Mouse (Mus musculus) small intestine, adult 2 months (tissue): ENCODE results near the gene C2cd2l. TPM values are rescaled to one million over a fixed set of nuclear protein-coding genes. Genes with fewer than 3 reads are reported as not detected.
"Not testable (repeated sequence)": the region's sequence is repeated elsewhere in the genome, so short reads cannot be mapped to it uniquely, and the experiment has no call there.

Experiments
- H3K27ac ChIP-seq: fragments of 200-500 bp; 2 replicates; pipeline ENCODE4 v1.5.1; 2012; ENCODE audit warnings: low read depth, low read length, control low read depth, inconsistent platforms; ENCODE audit not compliant: insufficient read depth
- H3K27me3 ChIP-seq: fragments of 200-500 bp; 2 replicates; pipeline ENCODE4 v1.6.1; 2012; ENCODE audit warnings: mild to moderate bottlenecking, moderate library complexity, low read length, inconsistent platforms; ENCODE audit not compliant: control insufficient read depth, insufficient read depth
- H3K36me3 ChIP-seq: fragments of 200-500 bp; 2 replicates; pipeline ENCODE4 v1.6.1; 2012; ENCODE audit warnings: mild to moderate bottlenecking, low read length, control low read depth, inconsistent platforms; ENCODE audit not compliant: control insufficient read depth, insufficient read depth
- H3K4me1 ChIP-seq: fragments of 200-500 bp; 2 replicates; pipeline ENCODE4 v1.6.1; 2012; ENCODE audit warnings: low read length, inconsistent platforms, mixed read lengths; ENCODE audit not compliant: control insufficient read depth, insufficient read depth, insufficient read length
- H3K4me3 ChIP-seq: fragments of 200-500 bp; 2 replicates; pipeline ENCODE4 v1.5.1; 2012; ENCODE audit warnings: low read depth, mild to moderate bottlenecking, control low read depth, inconsistent platforms, low read length, moderate library complexity
- CTCF ChIP-seq: fragments of 200-500 bp; IDR thresholded peaks from 2 replicates; pipeline ENCODE4 v1.5.1; 2012; ENCODE audit warnings: low read depth, mild to moderate bottlenecking, control low read depth, inconsistent platforms, low read length, moderate library complexity, mixed read lengths; ENCODE audit not compliant: insufficient replicate concordance, insufficient read length; ENCODE audit errors: extremely low read depth
- POLR2A ChIP-seq: fragments of 200-500 bp; IDR thresholded peaks from 2 replicates; pipeline ENCODE4 v1.6.1; 2012; ENCODE audit warnings: low read depth, mild to moderate bottlenecking, control low read depth, inconsistent platforms, low read length, moderate library complexity
- WGBS: fragments of 180-500 bp; shearing (Covaris S2); methylation state at CpG from one replicate; pipeline ENCODE4 v1.1.7; 2018; 5-methylcytosine and 5-hydroxymethylcytosine counted together
- polyA plus RNA-seq: library from polyadenylated mRNA; depleted of rRNA; stranded (reverse); fragments of >200 nt; gene quantifications from 2 replicates; pipeline ENCODE4 v1.2.3, GENCODE M21; 2012

Gene C2cd2l
- polyA plus RNA-seq, 1 experiment, result 257 TPM

GRCm38 (mm10) chr9:44327064-44327711, 7.1 kb upstream of the C2cd2l start:
- Histone ChIP-seq H3K4me3 (peak overlapping the region; percentile 95), H3K4me1 (peaks cover 5% of the 10 kb centered on the region; the same call in 1 of the 2 replicates), H3K36me3 (peaks cover 10% of the 10 kb centered on the region), H3K27ac (peak overlapping the region; percentile 84), H3K27me3 (no peaks in the 10 kb centered on the region)
- TF ChIP-seq CTCF (no peak), POLR2A (no peak)
- WGBS, result under 1% methylated on average over 22 of the region's 22 CpGs

- H3K36me3 ChIP-seq, result peaks cover 5% of the 10 kb centered on the region
- H3K27ac ChIP-seq, result peak overlapping the region; percentile 84
- H3K4me1 ChIP-seq, result peaks cover 5% of the 10 kb centered on the region; the same call in 1 of the 2 replicates
- under 1% methylated on average over 38 of the region's 38 CpGs for WGBS
- H3K27me3 ChIP-seq, result no peaks in the 10 kb centered on the region
- peak overlapping the region; percentile 95 for H3K4me3 ChIP-seq
- TF ChIP-seq CTCF (no peak), POLR2A (peak; percentile 49; the same call in 1 of the 2 replicates)
Measured at GRCm38 (mm10) chr9:44326371-44327063, 6.4 kb upstream of the C2cd2l start.

GRCm38 (mm10) chr9:44325768-44326370, 5.8 kb upstream of the C2cd2l start, which contains the start of gene Dpagt1:
TSS of gene Dpagt1 (plus strand) at chr9:44326019.
- H3K27ac ChIP-seq, result peak within 1 kb of the TSS; percentile 84
- H3K27me3 ChIP-seq, result no peaks in the 10 kb centered on the region
- under 1% methylated on average over 12 of the region's 12 CpGs for WGBS
- no peak for TF ChIP-seq POLR2A
- TF ChIP-seq CTCF, result no peak
- peaks cover 5% of the 10 kb centered on the region; the same call in 1 of the 2 replicates for H3K4me1 ChIP-seq
- peak within 1 kb of the TSS; percentile 95 for H3K4me3 ChIP-seq
- H3K36me3 ChIP-seq, result peaks cover 2% of the 10 kb centered on the region; the same call in 1 of the 2 replicates

- not testable (repeated sequence) for H3K27me3 ChIP-seq, H3K36me3 ChIP-seq, H3K4me3 ChIP-seq, H3K27ac ChIP-seq, H3K4me1 ChIP-seq
- 45% methylated on average over 7 of the region's 8 CpGs for WGBS
Measured at GRCm38 (mm10) chr9:44325032-44325767, 5.1 kb upstream of the C2cd2l start.

GRCm38 (mm10) chr9:44324147-44324546, 4.1 kb upstream of the C2cd2l start:
- Histone ChIP-seq H3K4me3 (no peak overlapping the region), H3K27ac (no peak overlapping the region), H3K36me3 (no peaks in the 10 kb centered on the region), H3K27me3 (no peaks in the 10 kb centered on the region), H3K4me1 (peaks cover 5% of the 10 kb centered on the region; the same call in 1 of the 2 replicates)
- whole genome bisulfite sequencing, result 88% methylated on average over 6 of the region's 6 CpGs
- no peak for TF ChIP-seq POLR2A

GRCm38 (mm10) chr9:44323656-44324055, 3.6 kb upstream of the C2cd2l start:
- H3K27me3 ChIP-seq, H3K4me1 ChIP-seq, H3K27ac ChIP-seq, H3K4me3 ChIP-seq, H3K36me3 ChIP-seq: not testable (repeated sequence)
- 68% methylated on average over 4 of the region's 4 CpGs for WGBS

- Histone ChIP-seq H3K27ac (peak overlapping the region; percentile 41; the same call in 1 of the 2 replicates), H3K4me3 (peak overlapping the region; percentile 0; the same call in 1 of the 2 replicates)
- TF ChIP-seq POLR2A (no peak), CTCF (no peak)
Measured at GRCm38 (mm10) chr9:44320799-44321133, 681 bp upstream of the C2cd2l start.

More at GRCm38 (mm10) chr9:44320799-44321133, 681 bp upstream of the C2cd2l start:
- H3K4me1 ChIP-seq, result peaks cover 3% of the 10 kb centered on the region; the same call in 1 of the 2 replicates
- H3K27me3 ChIP-seq, result no peaks in the 10 kb centered on the region
- 15% methylated on average over 6 of the region's 6 CpGs for WGBS
- H3K36me3 ChIP-seq, result peaks cover 18% of the 10 kb centered on the region
